Mouse (Mus musculus): ENCODE results near the gene Lmntd1. TPM values are rescaled to one million over a fixed set of nuclear protein-coding genes. Genes with fewer than 3 reads are reported as not detected.

The Lmntd1 gene
- total RNA-seq, 2 experiments from 2014 or later: not detected

Other genes starting within 250 kb of the Lmntd1 start
- gene Tuba3b, start 1.4 kb upstream of the Lmntd1 start, total RNA-seq (2021): not detected
- gene Rassf8, start 132.4 kb upstream of the Lmntd1 start, total RNA-seq (2021): 10 to 100 TPM; 28.6 to 32.2 TPM